Mouse (Mus musculus) testis, postnatal 10 days (tissue): ENCODE measurements around the gene Vps13a.
A peak's percentile ranks its signal among the peaks of the same experiment; 100 is the strongest.
"Not testable (repeated sequence)": the region's sequence is repeated elsewhere in the genome, so short reads cannot be mapped to it uniquely, and the experiment has no call there.

Source experiments
- DNase-seq: peaks from one replicate; pipeline ENCODE4 v3.0.0; 2021; ENCODE audit warnings: low spot score

Vps13a gene

DNA sequence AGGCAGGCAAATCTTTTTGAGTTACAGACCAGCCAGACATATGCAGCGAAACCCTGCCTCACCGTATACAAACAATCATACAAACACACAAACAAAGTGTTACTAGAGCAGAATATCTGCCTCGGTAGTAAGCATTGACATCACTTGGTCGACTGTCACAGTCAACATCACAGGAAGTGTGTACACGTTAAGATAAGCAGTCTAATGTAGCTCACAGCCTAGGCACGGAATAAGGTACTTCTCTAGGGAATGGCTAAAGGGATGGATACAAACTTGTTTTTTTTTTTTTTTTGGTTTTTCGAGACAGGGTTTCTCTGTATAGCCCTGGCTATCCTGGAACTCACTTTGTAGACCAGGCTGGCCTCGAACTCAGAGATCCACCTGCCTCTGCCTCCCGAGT is 23.3 kb downstream of the Vps13a start:
- DNase-seq = not testable (repeated sequence)

DNA sequence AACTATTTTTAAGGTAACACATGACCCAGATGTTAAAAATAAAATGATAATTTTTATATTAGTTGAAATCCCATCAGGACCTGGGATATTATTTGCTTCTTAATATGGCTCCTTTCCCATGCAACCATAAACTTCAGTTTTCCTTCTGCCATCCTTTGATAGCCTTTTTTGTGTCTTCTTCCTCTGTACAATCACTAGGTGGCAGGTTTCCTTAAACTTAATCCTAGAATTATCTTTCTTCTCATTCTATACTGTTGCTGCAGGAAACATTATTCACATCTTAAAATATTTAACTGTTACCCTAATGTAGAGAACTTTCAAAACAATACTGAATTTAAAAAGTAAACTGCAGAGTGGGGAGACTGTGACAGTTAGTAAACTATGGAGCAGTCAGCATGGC is 24.9 kb downstream of the Vps13a start:
- DNase-seq = no peak

DNA sequence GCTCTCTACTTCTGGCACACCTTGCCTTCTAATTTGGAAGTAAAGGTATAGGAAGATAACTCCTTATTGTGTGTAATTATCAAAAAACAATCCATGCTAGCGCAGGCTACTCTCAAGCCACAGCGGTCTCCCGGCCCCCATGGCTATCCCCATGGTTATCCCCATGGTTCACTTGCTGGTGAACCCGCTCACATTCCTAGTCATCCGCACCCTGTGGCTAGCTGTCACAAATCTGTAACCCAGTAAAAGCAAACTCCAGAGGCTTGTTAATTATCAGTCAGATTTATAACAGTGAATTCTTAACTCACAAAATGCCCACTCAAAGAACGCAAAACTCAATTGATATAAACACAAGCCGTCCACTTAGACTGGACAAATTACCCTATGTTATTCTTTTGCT is 25.5 kb downstream of the Vps13a start:
- no peak for DNase-seq

DNA sequence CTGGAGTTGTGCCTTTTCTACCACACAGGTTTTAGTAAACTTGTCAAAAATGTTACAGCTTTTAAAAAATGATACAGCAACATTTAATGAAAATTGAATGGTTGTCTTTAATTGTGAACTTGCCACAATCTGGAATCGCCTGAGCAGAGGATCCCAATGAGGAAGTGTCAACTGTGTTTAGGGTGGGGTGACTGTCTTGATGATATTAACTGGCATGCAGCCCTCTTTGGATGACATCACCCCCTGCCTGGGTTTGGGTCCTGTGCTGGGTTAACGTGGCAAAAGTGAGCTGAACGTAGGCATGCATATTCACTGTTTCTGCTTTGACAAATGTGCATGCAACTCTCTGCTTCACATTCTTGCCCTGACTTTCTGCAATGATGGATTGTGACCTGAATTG is 27.6 kb downstream of the Vps13a start:
- no peak for DNase-seq

DNA sequence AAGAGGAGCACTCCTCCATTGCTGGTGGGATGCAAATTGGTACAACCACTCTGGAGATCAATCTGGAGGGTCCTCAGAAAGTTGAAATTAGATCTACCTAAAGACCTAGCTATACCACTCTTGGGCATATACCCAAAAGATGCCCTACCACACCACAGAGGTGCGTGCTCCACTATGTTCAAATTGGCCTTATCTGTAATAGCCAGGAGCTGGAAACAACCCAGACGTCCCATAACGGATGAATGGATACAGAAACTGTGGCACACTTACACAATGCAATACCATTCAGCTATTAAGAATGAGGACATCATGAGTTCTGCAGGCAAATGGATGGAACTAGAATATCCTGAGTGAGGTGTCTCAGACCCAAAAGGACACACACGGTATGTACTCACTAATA is 43.9 kb downstream of the Vps13a start:
- DNase-seq = no peak

DNA sequence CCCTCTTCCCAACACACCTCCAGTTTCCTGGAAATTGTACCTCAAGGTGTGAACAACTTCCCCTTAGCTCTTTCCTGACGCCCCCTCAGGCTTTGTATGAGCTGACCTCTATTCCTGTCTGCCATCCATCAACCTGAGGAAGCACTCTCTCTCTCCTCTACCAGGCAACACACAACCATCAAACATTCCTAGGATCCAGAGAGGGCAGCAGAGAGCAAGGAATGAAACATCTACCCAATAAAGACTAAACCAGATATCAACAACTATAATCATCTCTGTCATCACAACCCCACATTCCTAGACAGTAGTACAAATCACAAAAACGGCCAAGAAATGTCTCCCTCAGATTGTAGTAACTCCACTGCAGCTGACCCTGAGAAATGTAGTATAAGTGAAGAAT is 52.0 kb downstream of the Vps13a start:
- DNase-seq = no peak

DNA sequence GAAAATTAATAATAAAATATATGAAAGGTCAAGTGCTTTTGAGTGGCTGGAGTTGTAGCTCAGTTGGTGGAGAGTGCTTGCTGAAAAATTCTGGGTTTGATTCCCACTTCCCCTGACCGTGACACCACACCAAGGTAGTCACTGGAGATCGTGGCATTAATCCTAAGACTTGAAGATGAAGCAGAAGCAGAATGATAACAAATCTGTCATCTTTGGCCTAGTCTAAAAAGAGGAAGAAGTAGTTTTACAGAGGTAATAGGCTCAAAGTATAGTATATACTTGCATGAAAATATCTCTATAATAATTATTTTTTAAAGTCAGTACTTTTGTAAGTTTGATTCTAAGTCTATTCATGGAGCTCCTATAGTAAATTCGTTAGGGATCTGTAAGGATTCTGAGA is 65.5 kb downstream of the Vps13a start:
- no peak for DNase-seq

DNA sequence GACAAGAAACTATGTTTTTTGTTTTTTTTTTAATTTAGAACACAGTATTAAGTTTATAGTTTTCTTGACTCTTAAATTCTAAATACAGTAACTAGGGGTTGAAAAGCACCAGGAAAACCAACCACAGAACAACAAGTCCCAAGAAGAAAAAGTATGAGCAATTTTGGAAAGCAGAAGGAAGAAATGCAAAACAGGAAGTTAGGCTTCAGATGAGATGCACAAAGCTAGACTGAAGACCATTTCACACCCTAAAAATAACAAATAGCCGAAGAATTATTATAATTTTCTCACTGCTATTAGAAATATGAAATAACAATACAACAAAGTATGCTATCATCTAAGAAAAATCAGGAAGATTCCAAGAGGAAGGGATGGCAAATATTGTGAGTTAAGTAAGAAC is 78.9 kb downstream of the Vps13a start:
- no peak for DNase-seq

DNA sequence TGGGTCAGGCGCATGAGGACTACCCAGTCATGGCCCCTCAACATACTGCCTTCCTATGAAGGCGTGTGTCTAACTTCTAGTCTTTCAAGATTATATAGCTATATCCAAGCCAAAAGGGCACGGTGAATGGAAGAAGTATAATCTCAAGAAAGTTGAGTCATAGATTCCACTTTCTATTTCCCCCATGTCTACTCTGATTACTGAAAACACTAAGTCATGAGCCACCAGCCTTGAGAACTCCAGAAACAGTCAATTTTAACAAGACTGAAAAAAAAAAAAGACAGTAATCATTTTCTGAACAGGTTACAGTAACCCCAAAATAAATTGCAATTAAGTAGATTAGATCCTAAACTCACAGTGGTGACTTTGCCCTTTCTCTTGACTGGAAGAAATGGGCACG is 95.8 kb downstream of the Vps13a start:
- no peak for DNase-seq

DNA sequence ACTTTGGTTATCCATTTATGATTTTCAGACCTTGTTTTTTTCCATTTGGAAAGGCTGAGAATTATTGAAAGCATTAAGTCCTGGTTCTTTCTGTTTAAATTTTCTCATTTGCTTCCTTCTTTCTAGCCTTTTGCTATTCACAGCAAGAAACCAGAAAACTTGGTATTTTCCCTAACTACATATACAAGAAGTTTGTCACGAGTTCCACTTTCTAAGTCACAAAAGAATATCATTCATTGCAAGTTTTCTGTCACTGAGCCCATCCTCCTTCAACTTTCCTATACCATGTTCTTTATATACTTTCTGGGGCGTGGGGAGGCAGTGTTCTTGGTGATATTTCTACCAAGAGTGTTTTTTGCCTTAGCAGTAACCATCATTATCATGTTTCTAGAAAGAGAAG is 96.5 kb downstream of the Vps13a start:
- no peak for DNase-seq

DNA sequence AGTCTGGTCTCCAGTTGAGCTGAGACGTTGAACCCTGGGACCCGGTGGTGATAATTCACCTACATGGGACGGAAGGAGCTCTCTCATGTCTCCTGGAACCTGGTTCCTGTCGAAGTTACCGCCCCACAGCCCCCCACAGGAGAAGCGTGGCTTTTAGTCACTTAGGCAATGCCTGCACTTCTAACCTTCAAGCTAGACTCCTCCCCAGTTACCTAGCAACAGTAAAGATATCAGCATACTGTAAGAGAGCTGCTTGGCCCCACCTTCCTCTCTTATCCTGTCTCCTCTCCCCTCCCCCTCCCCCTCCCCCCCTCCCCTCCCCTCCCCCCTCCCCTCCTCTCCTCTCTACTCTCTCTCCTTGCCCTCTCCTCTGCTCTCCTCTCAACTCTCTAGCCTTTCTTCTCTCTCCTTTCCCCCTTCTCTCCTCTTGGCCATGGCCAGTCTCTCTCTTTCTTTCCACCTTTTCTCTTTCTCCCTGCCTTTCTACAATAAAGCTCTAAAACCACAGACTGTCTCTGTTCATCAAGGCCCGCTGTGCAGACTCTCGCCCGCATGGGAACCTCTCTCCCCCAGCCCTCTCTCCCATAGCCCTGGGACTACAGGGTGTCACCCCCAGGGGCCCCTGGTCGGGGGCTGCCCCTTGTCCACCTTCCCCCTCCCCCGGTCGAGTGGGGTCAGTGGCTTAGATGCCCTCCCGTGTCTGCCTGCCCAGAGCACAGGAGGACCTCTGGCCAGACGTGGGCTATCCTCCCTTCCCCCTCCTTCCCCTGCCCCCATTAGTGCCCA is 154.9 kb downstream of the Vps13a start:
- DNase-seq = no peak

DNA sequence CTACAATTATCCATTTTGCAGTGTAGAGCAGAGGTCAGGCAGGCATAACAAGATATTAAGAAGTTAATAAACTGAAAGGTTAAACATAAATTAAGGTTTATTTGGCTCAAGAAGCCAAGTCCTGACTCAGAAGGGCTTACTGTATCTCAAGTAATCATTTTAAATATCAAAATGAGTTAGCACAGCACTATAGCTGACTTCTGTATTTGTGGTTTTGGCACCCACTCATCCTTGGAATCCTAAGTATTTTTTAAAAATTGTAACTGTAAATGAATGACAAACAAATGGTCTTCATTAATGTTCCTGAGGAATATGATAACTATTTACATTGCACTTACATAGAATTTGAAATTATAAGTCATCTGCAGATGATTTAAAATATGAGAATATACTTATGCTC is 155.7 kb downstream of the Vps13a start:
- DNase-seq = no peak

DNA sequence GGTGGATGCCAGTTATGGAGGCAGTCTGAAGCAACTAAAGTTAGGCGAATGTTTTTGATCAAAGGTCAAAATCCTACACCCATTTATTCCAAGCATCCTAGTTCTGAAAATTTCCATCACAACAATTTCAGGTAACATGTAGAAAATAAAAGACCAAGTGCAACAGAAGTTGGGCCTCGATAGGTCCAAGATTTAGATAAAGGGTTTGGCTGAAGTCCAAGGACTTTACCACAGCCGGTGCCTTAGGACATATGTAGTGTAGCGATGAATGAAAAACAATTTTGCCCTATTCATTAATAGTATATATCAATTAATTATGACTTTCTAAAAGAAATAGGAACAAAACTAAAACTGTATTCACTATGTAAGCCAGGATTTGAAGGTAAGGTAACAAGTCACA is 157.6 kb downstream of the Vps13a start:
- no peak for DNase-seq

DNA sequence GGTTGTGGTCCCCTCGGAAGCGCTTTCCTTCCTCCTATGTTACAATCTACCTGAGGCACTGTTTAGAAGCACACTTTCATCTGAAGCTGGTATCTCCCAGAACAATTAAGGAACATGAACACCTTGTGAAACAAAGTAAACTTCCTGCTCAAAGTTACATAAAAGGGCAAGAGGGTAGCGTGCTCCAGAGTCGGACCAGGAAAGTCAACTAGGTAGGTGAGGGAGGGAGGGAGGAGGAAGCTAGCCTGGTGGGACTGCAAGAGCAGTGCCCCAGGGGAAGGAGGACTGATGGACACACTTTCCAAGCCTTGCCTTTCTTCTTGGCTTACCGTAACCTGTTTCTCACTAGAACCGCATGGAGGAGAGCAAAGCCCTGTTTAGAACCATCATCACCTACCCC is 173.1 kb downstream of the Vps13a start:
- DNase-seq = no peak

DNA sequence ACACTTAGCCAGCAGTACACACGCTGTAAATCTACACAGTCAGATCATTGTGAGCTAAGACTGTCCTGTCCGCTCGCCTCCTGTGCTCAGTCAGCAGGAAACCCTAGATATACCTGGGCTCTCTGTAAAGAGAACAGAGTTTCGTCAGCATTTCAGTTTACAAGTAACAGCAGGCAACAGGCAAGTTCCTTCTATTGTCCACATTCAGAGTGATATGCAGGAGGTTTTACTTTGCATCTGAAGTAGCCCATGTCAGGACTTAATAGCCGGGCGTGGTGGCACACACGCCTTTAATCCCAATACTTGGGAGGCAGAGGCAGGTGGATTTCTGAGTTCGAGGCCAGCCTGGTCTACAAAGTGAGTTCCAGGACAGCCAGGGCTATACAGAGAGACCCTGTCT is 178.7 kb downstream of the Vps13a start:
- DNase-seq = no peak

DNA sequence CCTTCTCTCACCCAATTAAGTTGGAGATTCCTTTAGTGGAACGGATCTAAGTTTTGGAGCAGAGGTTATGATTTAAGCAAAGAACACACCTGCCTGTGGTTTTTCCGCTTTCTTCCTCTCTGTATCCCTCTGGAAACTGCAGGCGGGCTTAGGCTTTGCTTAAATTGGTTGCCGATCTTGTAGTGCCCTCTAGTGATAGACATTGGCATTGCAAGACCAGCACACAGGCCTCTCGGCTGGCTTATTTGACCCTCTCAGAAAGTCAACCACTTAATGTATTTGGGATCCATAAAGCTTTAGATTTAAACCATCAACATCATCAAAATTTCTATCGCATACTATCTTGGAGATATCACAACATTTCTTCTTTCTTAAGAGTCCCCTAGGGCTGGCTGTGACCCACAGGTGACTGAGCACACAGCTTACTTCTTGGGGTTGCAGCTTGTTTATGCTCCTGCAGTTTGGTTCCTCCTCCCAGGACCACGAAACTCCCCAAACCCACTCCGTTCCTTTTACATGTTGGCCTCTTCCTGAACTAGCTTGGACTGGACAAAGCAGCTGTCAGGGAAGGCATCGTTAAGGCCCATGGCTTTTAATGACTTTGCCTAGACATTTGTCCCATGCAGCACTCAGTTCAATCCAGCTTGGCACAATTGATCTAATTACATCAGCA is 181.3 kb downstream of the Vps13a start:
- DNase-seq = peak; percentile 79

DNA sequence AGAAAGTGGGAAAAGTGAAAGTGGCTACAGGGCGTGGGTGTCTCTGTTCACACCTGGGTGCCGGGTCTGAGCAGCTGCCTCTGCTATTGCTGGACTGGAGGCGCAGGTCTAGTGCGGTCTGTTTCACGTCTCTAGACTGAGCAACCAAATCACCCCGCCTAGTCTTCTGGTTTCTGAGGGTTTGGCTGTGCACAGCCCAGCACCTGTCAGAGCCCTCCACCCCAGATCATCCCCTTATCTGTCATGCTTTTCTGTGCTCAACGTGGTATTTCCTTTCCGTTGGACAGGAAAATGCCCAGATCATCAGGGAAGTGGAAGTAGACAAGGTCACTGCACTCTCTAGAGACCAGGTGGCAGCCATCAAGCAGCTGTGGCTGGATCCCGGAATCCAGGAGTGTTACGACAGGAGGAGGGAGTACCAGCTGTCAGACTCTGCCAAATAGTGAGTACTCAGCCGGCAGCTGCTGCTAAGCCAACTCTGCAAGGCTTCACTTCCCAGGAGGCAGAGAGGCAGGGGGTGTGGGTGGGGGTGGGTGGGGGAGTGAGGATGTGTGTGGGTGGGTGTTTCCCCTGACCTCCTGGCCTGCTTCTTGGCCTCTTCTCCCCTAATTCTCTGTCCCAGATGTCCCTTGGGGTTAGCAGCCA is 182.0 kb downstream of the Vps13a start:
- DNase-seq = no peak

DNA sequence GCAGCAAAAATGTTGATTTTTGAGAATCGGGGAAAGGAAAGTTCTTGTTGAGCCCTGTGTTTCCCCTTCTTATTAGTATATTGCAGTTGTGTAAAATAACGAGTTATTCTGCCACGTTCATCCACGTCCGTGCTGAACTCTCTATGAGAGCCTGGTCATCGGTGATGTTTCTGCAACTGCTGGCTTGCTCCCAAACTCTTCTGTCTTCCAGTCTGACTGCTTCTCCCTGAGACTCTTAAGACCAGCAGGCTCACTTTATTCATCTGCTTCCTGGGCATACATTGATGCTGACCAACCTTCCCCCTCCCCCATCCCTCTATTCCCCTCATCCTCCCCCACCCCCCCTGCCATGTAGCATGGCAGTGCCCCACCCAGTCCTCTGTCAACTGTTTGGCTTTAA is 183.5 kb downstream of the Vps13a start:
- DNase-seq = no peak

DNA sequence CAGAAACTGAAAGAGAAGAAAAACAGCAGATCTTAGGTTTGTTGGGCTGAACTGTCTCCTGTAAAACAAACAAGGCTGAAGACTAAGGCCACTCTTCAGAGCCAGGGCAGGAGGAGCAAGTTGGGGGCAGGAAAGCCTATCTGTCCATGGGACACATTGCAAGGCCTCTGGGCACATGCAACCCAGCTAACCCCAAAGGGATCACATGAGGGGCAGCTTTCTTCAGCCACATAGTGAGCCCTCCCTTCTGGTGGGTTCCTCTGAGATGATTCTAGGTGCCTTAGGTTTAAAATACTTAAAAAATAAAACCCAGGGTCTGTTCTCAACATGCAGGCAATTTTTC is 186.8 kb downstream of the Vps13a start:
- DNase-seq = no peak

DNA sequence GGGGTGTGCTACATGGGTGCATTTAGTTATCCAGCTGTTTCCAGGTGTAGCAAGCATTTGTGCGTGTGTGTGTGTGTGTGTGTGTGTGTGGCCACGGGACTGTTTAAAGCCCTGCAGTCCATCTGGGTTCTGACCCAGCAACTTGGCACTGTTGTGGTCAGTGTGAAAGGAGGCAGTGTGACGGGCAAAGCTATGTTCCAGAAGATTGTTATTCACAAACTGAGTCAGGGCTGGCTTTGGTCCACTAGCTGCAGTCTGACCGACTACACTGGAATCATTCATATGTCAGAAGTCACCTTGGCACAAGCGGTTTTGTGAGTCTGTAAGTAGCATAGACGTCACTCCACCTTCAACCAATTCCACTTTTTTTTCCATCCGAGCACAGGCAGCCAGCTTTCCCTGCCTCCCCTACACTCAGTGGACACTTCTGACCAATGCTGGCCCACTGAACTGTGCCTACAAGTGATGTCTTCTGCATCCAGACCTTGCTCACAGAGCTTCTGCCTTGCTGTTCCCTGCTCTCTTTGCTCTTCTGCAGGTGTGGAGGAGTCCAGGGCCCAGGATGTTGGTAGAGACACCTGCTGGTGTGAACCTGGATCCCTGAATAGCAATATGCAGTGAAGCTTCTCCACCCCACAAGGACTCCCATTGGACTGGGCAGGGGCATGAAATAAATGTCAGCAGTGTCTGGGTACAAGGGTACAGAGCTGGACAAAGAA is 187.3 kb downstream of the Vps13a start:
- DNase-seq = no peak

DNA sequence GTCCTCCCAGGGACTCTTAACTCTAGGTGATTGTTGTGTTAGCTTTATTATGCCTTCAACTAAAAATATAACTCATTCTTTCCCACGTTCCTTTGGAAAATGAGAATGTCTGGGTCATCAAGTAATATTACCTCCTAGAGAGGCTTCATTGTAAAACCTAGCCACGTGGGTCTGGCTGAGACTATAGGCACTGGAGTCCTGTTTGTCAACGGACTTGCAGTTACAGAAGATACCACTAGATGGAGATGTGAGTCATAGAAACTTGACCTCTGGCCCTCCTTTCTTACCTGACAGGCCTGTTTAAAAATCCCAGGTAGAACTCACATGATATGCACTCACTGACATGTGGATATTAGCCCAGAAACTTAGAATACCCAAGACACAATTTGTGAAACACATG is 195.4 kb downstream of the Vps13a start:
- DNase-seq = no peak

DNA sequence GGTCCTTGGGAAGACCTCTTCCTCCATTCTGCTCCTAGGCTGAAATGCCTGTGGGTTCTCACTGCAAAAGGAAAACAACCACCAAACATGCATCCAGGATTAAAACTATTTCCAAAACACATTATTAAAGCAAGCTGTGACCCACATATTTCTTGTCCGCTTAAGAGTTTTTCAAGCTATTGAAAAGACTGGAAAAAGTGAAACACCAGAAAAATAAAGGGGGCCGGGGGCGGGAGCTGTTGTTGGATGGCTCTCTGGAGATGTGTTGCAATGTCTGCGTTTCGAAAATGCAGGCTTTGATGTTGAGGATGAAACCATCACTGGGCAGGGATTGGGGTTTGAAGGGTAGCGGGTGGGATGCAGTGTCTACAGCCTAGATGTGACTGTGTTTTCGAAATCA is 196.2 kb downstream of the Vps13a start:
- DNase-seq = no peak

DNA sequence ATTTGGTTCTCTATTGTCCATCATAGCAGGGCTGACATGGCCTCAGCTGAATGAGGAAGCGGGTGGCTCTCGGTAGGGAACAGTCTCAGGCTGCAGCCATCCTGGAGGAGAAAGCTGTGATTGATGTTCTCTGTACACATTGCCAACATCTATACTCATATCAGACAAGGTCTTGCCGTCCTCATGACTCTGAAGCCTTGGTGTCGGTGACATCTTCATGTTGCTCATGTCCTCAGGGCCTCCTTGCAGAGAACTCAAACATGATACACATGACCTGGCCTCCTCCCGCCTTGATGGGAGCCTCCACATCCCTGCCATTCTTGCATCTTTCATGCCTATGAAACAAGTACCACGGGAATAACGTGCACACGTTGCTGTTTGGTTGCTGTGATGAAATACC is 200.2 kb downstream of the Vps13a start:
- DNase-seq = no peak
